Mouse (Mus musculus) gastrocnemius, postnatal 14 days (tissue): ENCODE results near the gene Serpina1b. TPM values are rescaled to one million over a fixed set of nuclear protein-coding genes. Genes with fewer than 3 reads are reported as not detected.
"Not testable (repeated sequence)": the region's sequence is repeated elsewhere in the genome, so short reads cannot be mapped to it uniquely, and the experiment has no call there.

ENCODE experiments used
- DNase-seq: peaks from one replicate; pipeline ENCODE4 v3.0.0; 2021; ENCODE audit warnings: mixed read lengths
- intact Hi-C: fragments of 180-260 bp; cut with DNase I; formaldehyde crosslinking; loops from one replicate; pipeline ENCODE4 v1.15.1; 2025; ENCODE audit warnings: low total_unique reads
- long read RNA-seq, 2 experiments: library from polyadenylated mRNA; stranded (forward); transcript quantifications; one replicate each; pipeline ENCODE4 v2.0.0; 2021
- total RNA-seq, 2 experiments: library from RNA; stranded (reverse); gene quantifications; 2 replicates each; pipeline ENCODE4 v1.2.3; 2021

The Serpina1b gene
- under 1 TPM; 0.29 to 0.53 TPM for total RNA-seq
- long read RNA-seq, experiment 1, partial matches to known transcripts, result 0 of 1 reads
- long read RNA-seq, experiment 1, other reads (novel, unspliced or antisense), result 0 of 1 reads
- long read RNA-seq, experiment 2, result 0 reads

GRCm38 (mm10) chr12:103830273-103830672 is at the start of gene Serpina1b:
TSS of gene Serpina1b (minus strand) at chr12:103830373.
- intact Hi-C loops, result not testable (repeated sequence)

GRCm38 (mm10) chr12:103866873-103867272 is 36.7 kb upstream of the Serpina1b start:
- DNase-seq, intact Hi-C loops: not testable (repeated sequence)

More at GRCm38 (mm10) chr12:103830273-103830672, at the start of gene Serpina1b:
- not testable (repeated sequence) for DNase-seq

GRCm38 (mm10) chr12:103863101-103863974 is 33.2 kb upstream of the Serpina1b start, which contains the start of gene Serpina1a:
TSS of gene Serpina1a (minus strand) at chr12:103863562.
- DNase-seq, intact Hi-C loops: not testable (repeated sequence)

GRCm38 (mm10) chr12:103860976-103861375 is 30.8 kb upstream of the Serpina1b start:
- intact Hi-C loops, result no loop called here
- DNase-seq, result no peak

- DNase-seq, intact Hi-C loops: not testable (repeated sequence)
Measured at GRCm38 (mm10) chr12:103860571-103860970, 30.4 kb upstream of the Serpina1b start.

- intact Hi-C loops, DNase-seq: not testable (repeated sequence)
Measured at GRCm38 (mm10) chr12:103859584-103859983, 29.4 kb upstream of the Serpina1b start.

GRCm38 (mm10) chr12:103853032-103853431 is 22.9 kb upstream of the Serpina1b start:
- intact Hi-C loops, DNase-seq: not testable (repeated sequence)

- DNase-seq, intact Hi-C loops: not testable (repeated sequence)
Measured at GRCm38 (mm10) chr12:103827661-103828372, 2.4 kb downstream of the Serpina1b start.

- DNase-seq, intact Hi-C loops: not testable (repeated sequence)
Measured at GRCm38 (mm10) chr12:103823826-103824225, 6.3 kb downstream of the Serpina1b start.

GRCm38 (mm10) chr12:103773246-103773851 is 56.8 kb downstream of the Serpina1b start, which contains the start of gene Serpina1d:
TSS of gene Serpina1d (minus strand) at chr12:103773592.
- DNase-seq, intact Hi-C loops: not testable (repeated sequence)

GRCm38 (mm10) chr12:103770597-103770996 is 59.6 kb downstream of the Serpina1b start:
- intact Hi-C loops, DNase-seq: not testable (repeated sequence)

- DNase-seq, intact Hi-C loops: not testable (repeated sequence)
Measured at GRCm38 (mm10) chr12:103763083-103763482, 67.1 kb downstream of the Serpina1b start.

GRCm38 (mm10) chr12:103760316-103760715 is 69.9 kb downstream of the Serpina1b start:
- intact Hi-C loops, DNase-seq: not testable (repeated sequence)

GRCm38 (mm10) chr12:103745957-103746356 is 84.2 kb downstream of the Serpina1b start:
- intact Hi-C loops, DNase-seq: not testable (repeated sequence)

- intact Hi-C loops, DNase-seq: not testable (repeated sequence)
Measured at GRCm38 (mm10) chr12:103737791-103738580, 92.2 kb downstream of the Serpina1b start.

GRCm38 (mm10) chr12:103735566-103735965 is 94.6 kb downstream of the Serpina1b start:
- intact Hi-C loops, DNase-seq: not testable (repeated sequence)

- intact Hi-C loops, DNase-seq: not testable (repeated sequence)
Measured at GRCm38 (mm10) chr12:103735101-103735500, 95.1 kb downstream of the Serpina1b start.

- intact Hi-C loops, result no loop called here
- no peak for DNase-seq
Measured at GRCm38 (mm10) chr12:103711537-103711936, 118.6 kb downstream of the Serpina1b start.
